Mouse (Mus musculus) urinary bladder, postnatal 25 days (tissue): Measurements from ENCODE around the gene Kazn.

Experiments used
- DNase-seq: peaks from one replicate; pipeline ENCODE4 v3.0.0; 2022; ENCODE audit warnings: low spot score

Kazn gene

GRCm38 (mm10) chr4:142163862-142164261, 75.3 kb downstream of the Kazn start:
- no peak for DNase-seq

- no peak for DNase-seq
These were observed 76.5 kb downstream of the Kazn start for GRCm38 (mm10) chr4:142162729-142163128.

GRCm38 (mm10) chr4:142162102-142162501, 77.1 kb downstream of the Kazn start:
- DNase-seq: no peak

- DNase-seq: no peak
These were observed 79.2 kb downstream of the Kazn start for GRCm38 (mm10) chr4:142160041-142160440.

DNA sequence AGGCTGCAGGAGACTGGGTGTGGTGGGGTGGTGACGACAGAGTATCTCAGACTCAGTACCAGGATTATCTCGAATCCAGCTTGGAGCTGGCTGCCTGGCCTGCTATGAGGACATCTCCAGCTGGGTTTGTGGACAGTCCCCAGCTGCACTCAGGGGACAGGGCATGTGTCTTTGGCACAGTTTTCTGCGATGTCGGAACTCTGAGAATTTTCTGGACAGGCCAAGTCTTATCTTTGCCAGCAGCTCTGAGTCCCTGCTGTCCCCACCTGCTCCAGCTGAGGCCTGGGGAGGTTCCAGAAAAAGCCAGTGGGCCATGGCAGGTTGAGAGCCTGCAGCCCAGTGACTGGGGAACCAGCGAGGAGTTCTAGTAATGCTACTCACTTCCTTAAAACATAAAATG, 82.7 kb downstream of the Kazn start:
- DNase-seq: no peak

DNA sequence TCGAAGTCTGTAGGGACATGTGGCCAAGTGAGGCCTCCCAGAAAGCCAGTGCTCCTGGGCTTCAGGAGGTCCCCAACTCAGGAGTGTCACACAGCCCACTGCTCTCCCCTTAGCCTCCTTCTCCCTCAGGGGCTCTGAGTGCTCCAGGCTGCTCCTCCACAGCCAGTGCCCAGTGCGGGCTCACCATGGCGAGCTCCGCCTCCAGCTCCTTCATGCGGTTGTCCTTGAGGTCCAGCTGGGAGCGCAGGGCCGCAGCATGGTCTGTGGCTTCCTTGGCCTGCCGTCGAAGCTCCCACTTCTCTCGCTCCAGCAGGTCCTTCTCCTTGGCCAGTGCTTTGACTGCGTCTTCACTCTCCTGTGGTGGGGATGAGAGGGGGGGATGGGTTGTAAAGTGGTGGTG, 85.0 kb downstream of the Kazn start:
- no peak for DNase-seq

DNA sequence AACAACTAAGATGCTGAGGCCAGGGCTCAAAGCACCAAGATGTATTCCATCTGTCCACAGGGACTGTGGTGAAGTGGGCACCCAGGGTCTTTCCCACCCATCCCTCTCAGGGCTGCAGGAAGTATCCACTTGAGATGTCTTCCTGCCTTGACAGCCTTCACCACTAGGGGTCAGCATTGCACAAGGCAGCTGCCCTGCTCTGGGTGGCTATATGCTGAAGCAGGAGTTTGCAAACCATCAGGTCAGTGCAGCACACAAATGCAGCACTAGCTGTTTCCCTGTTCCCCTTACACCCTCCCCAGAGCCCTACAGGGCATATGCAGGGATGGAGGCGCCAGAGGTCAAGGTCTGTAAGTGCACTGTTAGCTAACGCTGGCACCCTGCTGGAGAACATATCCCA, 85.7 kb downstream of the Kazn start:
- DNase-seq: peak; percentile 86

DNA sequence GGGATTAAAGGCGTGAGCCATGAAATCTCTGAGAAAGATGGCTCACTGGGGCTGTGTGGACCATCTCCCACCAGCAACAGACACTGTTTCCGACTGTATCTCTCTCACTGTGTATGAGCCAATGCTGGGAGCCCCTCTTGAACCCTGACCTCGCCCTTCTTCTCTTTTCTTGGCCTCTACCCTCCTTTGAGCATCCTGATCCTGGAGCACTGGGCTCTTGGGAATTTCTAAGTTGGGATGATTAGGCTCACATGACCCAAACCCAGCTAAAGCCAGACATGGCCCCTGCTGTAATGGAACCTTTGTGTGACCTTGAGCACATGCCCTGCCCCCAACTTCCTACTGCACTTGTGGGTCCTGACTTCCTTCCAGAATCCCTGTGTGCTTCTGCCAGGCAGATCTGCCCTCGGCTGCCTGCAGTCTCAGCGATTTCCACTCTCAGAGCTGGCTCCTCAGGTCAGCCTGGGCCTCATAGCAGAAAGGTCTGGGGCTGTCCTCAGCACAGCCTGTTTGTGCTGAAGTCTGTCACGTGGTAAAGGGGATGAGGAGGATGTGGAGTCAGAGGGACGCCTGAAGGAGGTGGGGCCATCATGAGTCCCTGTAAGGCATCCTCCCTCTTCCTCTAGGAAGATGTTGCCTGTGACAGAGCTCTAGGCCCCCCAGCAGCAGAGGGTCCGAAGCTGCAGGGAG, 86.3 kb downstream of the Kazn start:
- no peak for DNase-seq

DNA sequence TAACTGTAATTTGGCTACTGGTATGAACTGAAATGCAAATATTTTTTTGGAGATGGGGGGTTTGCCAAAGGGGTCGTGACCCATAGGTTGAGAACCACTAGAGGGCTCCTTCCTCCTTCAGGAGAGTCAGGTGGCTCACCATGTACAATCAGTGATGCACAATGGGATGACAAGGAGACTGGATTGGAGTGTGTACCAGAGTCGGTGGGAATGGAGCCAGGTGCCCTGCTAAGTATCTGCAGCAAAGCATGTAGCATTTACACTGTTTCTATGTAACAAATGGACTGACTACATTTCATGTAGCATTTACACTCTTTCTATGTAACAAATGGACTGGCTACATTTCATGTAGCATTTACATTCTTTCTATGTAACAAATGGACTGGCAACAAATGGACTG, 89.1 kb downstream of the Kazn start:
- DNase-seq: no peak

DNA sequence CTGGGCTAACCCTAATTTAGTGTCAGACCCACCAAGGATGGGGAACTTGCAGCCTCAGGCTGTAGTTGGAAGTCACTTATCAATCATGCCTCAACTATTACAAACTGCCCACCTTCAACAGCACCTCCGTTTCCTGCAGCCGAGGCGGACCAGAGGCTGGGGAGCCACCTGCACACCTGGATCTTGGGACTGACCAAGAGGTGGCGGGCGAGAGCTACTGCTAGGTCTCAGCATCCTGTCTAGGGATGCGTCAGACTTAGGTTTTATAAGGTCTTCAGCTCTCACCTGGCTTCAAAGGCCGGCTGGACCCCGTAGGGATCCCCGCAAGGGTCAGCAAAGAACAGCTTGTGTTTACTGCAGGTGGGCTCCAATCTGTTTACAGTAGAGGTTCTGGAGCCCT, 90.0 kb downstream of the Kazn start:
- no peak for DNase-seq

DNA sequence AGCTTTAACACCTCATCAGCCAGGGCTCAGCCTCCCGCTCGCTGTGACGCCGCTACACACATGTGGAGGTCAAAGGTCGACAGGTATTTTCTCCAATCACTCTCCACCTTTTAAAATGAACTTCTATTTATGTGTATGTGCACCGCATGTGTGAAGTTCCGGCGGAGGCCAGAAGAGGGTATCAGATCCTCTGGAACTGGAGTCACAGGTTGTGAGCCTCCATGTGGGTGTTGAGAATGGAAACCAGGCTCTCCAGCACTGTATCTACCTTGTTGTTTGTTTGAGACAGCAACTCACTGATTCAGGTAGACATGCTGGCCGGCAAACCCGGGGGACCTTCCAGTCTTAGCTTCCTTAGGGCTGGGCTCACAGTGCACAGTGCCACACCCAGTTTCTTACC, 91.5 kb downstream of the Kazn start:
- no peak for DNase-seq

- DNase-seq: no peak
These were observed 95.1 kb downstream of the Kazn start for GRCm38 (mm10) chr4:142144096-142144495.

- DNase-seq: no peak
These were observed 95.9 kb downstream of the Kazn start for GRCm38 (mm10) chr4:142143290-142143689.

GRCm38 (mm10) chr4:142139729-142140128, 99.5 kb downstream of the Kazn start:
- DNase-seq: no peak

DNA sequence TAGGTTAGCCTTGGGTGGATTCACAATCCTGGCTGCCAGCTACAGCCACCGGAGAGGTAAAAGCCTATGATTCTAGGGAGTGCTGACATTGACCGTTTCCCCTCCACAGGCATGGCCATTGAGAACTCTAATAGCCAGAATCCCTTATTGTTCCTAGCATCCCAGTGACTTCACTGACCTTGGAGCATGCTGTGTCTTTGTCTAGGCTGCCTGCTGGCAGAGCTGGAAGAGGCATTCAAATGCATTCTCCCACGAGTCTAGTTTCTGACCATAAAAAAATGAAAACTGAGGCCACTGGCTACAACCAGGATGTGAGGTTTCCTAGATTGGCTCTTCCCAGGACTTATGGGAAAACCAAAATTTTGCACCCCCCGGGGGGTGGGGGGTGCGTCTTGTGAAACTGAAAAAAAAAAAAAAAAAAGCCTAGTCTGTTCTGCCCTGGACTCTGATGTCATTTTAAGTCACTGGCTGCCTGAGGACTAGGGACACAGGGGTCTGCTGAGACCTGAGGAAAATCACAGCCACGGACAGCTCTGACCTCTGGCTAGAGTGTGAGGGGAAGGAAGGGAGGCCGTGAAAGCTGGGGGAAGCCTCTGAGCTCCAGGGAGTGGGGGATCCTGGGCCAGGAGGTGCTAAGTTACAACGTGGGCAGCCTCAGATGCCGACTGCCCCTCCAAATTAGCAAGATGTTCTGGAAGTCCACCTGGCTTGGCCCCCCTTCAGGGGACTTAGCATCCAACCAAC, 100.7 kb downstream of the Kazn start:
- DNase-seq: no peak

GRCm38 (mm10) chr4:142136766-142137503, 102.3 kb downstream of the Kazn start:
- no peak for DNase-seq

DNA sequence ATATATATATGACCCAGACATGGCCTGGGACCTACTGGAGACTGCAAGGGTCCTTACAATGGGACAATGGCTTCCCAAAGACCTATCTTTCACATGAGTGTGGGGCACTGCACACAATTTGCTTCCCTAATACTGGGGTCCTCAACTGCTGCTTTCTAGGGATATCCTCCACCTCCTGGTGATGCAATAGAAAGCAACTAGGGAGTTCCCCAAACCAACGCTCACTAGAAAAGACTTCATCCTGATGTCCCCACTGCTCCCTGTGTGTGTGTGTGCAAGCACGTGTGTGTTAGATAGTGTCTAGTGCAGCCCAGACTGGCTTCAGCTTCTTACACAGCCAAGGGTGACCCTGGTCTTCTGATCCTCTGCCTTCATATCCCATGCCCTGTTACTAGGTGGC, 103.7 kb downstream of the Kazn start:
- no peak for DNase-seq

GRCm38 (mm10) chr4:142130162-142130561, 109.0 kb downstream of the Kazn start:
- no peak for DNase-seq

DNA sequence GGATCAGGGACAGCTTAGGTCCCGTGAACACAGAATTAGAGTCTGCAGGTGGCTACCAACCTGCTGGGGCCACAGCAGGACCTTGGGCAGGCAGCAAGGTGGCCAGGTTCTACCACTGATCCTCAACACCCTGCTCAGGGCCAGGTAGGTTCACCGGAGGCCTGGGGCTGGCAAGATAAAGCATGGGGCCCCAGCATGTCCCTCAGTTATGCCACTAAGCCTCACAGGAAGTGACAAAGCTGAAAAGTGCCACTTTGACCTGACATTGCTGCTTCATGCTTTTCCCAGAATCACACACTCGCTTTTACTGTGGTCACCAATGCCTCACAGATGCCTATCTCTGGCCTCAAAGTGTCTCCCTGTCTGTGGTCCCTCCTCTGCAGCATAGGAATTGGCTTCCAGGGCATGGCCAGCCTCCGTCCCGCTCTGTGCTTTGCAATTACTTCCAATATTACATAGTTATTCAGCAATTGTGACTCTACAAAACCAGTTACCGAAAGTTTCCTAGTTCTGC, 111.9 kb downstream of the Kazn start:
- no peak for DNase-seq

DNA sequence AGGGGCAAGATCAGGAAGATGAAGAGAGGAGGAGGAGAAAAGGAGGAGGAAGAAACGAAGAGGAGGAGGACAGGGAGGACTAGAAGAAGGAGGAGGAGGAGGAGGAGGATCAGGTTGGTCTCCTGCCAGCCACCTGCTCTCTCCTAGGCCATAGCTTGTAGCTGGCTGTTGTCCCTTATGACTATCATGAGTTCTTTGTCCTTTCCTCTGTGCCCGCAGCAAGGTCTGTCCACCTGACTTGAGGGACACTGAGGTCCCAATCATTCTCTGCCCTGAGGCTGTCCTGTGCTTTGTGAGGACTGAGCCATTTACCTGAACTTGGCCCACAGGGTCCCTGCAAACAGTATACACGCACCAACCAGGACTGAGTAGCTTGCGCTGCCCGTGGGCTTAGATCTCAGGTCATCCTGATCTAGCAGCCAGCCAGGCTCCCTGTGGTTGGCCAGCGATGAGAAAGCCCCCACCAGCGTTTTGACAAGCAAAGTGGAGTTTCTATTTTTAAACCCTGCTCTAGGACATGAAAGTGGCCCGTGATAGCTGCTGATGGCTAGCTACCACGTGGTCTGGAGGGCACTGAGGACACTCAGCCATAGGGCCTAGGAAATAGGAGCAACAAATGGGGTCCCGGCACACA, 112.4 kb downstream of the Kazn start:
- no peak for DNase-seq

DNA sequence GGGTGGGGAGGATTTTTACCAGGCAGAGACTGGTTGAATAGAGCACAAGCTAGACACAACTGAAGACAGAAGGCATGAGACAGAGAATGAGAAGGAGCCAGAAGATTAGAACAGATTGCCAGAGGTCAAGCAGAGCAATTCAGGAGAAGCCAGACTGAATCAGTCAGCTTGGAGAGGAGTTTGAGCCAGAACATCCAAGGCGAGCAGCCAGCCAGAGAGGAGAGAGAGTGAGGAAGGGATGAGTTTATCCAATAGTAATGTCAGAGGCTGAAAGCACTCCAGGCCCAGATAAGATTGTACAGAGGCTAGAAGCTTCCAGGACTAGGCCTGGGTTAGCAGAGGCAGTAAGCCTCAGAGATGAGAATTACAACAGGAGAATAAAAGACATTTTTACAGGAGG, 118.0 kb downstream of the Kazn start:
- no peak for DNase-seq

- DNase-seq: no peak
These were observed 120.7 kb downstream of the Kazn start for GRCm38 (mm10) chr4:142118522-142118921.
